Mouse (Mus musculus): ENCODE results near the gene Hnrnpab. TPM values are rescaled to one million over a fixed set of nuclear protein-coding genes. Genes with fewer than 3 reads are reported as not detected.
"Not testable (repeated sequence)": the region's sequence is repeated elsewhere in the genome, so short reads cannot be mapped to it uniquely, and the experiment has no call there.

The Hnrnpab gene
- total RNA-seq, 2 experiments from 2014 or later, result 147 to 154 TPM

DNA sequence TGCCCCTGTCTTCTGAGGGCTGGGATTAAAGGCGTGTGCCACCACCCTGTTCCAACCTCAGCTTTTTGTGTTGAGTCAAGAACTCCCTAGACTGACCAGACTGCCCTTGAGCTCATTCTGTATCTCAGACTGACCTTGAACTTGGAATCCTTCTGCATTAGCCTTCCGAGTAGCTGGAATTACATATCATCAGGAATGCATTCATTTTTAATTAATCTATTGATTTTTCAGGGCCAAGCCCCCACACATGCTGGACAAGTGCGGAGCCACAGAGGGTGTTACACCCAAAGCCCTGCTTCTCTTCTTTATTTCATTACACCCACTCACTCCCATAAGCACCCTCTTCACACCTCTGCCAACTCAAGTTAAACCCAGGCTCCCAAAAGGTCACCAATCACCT is 27.1 kb upstream of the Hnrnpab start:
- no peak for DNase-seq

DNA sequence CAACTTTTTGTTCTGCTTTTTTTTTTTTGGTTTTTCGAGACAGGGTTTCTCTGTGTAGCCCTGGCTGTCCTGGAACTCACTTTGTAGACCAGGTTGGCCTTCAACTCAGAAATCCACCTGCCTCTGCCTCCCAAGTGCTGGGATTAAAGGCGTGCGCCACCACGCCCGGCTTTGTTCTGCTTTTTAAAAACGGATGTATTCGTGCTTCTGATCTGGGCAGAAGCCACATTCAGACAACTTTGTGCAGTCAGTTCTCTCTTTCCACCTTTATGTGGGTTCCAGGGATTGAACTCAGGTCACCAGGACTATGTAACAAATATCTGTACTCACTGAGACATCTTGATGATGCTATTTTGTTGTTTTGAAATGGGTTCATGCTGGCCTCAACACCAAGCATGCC is 26.6 kb upstream of the Hnrnpab start:
- DNase-seq, result not testable (repeated sequence)

GRCm38 (mm10) chr11:51632130-51632753 is 25.6 kb upstream of the Hnrnpab start:
- DNase-seq, result no peak

DNA sequence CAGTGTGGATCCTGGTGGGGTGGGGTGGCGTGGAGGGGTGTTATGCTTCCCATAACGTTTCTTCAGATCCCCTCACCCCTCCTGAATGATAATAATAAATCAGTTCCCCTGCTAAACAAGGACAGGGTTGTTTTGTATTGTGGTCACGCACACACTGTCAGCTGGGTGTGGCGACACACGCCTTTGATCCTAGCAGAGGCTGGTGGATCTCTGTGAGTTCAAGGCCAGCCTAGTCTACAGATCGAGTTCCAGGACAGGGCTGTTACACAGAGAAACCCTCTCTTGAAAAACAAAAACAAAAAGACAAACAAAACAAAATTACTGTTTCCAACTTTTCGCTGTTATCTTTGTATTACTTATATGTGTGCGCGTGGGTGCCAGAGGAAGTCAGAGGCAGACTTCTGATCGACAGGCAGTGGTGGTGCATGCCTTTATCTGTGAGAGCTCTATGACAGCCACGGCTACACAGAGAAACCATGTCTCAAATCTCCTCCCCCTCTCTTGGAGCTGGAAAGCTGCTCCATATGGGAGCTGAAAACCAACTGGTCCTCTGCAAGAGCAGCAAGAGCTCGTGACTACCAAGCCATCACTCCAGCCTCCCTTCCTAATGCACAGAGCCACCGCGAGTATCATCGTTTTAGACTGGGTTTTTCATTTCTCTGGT is 23.1 kb upstream of the Hnrnpab start:
- peak; percentile 70 to 72 for DNase-seq

DNA sequence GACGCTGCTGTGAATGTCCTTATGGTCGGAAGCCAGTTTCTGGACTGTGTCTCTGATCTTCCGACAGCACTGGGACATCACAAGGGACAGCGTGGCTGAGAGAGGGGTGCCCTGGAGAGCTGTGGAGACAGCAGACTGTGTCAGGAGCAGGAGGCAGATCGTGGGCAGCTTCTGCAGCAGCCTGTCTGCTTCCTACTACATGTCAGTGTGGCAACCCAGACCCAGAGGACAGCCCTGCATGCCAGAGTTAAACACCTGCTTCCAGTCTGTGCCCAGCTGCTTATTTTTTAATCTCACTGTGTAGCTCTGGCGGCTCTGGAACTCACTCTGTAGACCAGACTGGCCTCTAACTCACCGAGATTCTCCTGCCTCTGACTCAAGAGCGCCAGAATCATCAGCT is 21.3 kb upstream of the Hnrnpab start:
- no peak for DNase-seq

DNA sequence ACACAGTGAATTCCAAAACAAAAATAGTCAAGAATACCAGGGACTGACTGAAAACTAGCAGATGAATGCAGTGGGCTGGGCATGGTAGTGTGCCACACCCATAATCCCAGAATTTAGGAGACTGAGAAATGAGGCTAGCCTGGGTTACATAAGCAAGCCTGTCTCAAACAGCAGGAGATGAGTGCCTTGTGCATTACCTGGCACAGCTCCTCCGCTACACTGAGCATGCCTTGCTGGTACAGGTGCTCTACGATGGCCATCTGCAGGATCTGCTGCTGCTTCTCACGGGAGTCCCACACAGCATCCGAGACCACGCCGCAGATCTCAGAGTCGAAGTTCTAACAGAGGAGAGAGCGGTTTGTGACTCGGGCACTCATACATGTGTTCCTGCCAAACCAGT is 20.8 kb upstream of the Hnrnpab start:
- DNase-seq, result no peak

- DNase-seq, result no peak
These were observed 18.7 kb upstream of the Hnrnpab start for GRCm38 (mm10) chr11:51625187-51625820.

- peak in 1 of 2 experiments; percentile 45 for DNase-seq
These were observed 16.4 kb upstream of the Hnrnpab start for GRCm38 (mm10) chr11:51622971-51623491.

DNA sequence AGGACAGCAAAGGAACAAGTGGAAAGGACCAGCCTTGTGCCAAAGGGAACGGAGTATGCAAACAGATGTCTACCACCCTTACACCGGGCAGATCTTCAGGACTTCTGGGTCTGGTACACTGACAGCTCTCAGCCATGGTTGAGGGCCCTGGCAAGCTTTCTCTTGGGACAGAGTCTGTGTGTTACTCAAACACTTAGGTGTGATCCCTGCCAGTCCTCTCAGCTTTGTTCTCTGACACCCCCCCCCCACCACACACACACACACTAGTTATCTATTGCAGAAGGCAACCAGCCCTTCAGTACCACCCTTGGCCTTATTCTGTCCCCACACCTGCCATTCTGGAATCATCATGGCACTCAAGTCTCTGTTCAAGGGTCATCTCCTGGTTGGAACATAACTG is 15.1 kb upstream of the Hnrnpab start:
- no peak for DNase-seq

DNA sequence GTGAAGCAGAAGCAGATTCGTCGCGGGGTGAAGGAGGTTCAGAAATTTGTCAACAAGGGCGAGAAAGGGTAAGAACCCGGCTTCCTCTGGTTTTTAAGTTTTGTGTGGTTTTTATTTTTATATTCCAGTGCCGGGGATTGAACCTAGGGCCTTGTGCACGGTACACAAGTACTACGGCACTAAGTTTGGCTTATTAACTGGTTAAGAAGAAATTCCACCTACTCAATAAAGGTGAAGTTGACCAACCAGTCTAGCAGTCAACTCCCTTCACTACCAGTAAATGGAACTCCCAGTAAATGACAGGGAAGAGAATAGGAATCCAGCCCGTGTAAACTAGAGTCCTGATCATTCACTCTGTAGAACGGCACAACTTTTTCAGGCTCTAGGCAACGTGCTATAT is 13.4 kb upstream of the Hnrnpab start:
- no peak for DNase-seq

DNA sequence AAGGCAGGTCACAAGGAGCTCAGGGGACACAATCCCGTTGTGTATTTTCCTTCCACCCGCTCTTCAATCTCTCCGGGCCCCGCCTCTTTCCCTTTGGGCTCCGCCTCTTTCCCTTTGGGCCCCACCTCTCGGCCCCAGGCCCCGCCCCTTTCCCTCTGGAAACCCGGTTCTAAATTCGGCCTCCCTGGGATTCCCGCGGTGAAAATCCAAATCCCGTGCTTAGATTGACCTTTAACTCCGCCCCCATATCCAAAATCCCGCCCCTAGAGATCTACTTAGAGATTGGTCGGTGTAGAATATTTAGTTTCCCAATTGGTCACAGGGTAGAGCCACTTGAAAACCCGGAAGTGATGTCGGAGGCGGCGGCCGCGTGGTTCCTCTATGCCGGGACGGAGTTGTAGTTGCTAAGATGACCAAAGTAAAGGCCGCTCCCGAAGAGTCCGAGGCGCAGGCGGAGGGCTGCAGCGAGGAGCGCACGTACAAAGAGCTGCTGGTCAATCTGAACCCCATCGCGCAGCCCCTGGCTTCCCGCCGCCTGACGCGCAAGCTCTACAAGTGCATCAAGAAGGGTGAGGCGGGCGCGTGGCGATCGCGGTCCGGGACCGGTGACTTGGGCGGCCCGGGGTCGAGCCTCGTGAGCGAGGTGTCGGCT is 12.9 kb upstream of the Hnrnpab start, which contains the start of gene Nhp2:
Nhp2 (plus strand) TSS at position 327 of the 652 bp plus-strand sequence.
- peak; percentile 86 to 88 for DNase-seq

GRCm38 (mm10) chr11:51618894-51619408 is 12.3 kb upstream of the Hnrnpab start:
- no peak for DNase-seq

- peak; percentile 51 to 62 for DNase-seq
These were observed 11.0 kb upstream of the Hnrnpab start for GRCm38 (mm10) chr11:51617693-51618092.

- not testable (repeated sequence) for DNase-seq
These were observed 9.5 kb upstream of the Hnrnpab start for GRCm38 (mm10) chr11:51616113-51616512.

GRCm38 (mm10) chr11:51615601-51616000 is 9.0 kb upstream of the Hnrnpab start:
- DNase-seq, result no peak

- DNase-seq, result no peak
These were observed 8.5 kb upstream of the Hnrnpab start for GRCm38 (mm10) chr11:51615129-51615528.

DNA sequence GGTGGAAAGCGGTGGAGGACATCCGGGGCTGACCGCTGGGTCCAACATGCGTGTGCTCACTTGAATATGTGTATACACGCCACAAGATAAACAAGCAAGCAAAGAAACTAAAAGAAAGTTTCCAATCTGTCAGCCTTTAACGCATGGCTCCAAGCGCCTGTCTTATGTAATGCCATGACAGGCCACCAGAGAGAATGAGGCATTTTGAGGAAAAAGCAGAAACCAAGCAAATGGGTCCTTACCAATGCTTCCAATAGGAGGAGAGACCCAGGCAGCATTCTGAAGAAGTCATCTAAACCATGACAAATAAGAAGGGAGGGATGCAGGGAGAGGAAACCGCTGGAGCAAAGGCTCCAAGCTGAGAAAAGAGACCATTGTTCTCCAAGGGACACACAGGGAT is 7.6 kb upstream of the Hnrnpab start:
- DNase-seq, result no peak

GRCm38 (mm10) chr11:51609940-51610339 is 3.3 kb upstream of the Hnrnpab start:
- DNase-seq, result not testable (repeated sequence)

DNA sequence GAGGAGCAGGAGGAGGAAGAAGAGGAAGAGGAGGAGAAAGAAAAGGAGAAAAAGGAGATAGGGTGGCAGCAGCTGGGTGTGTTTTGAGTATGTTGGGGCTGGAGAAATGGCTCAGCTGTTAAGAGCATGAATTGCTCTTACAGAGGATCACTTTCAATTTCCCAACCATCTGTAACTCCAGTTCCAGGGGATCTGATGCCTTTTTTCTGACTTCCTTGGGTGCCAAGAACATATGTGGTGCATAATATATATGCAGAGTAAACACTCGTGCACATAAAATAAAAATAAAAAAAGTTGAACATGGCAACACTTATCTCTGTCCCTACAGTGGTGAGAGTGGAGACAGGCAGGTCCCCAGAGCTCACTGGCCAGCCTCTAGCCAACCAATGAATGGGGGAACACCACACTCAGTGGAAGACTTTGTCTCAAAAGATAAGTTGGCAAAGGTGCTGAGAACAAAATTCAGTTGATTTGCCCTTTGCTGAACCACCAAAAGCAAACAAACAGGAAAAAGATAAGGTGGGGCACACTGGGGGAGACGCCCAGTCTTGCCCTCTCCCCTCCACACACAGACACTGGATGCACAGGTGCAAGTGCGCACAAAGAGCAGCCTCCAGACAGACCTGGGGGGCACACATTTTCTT is 2.7 kb upstream of the Hnrnpab start:
- no peak for DNase-seq

DNA sequence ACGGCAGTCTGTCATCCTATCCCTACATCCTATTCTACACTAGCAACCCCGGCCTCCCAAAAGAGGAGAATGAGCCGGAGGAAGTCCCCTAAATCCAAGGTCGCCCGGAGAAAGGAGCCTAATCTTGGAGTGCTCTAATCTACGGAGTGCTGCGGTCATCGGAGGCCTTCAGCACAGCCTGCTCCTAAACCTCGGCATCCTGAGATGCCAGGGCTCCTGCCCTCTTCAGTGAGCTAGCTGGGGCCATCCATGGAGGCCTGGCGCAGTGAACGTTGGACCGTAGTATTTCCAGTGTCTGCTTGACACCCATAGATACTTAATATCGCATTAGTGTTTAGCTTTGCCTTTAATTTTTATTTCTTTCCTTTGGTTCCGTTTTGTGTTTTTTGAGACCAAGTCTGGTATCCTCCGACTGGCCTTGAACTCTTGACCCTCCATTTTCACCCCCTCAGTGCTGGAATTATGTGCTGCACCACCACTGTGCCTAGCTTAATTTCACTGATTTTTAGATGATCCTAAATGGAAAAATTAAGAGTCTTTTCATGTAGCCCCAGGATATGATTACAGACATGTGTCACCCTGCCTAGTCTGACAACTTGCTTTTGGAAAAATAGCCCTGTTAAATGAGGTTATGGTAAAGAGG is 570 bp upstream of the Hnrnpab start:
- no peak for DNase-seq

DNA sequence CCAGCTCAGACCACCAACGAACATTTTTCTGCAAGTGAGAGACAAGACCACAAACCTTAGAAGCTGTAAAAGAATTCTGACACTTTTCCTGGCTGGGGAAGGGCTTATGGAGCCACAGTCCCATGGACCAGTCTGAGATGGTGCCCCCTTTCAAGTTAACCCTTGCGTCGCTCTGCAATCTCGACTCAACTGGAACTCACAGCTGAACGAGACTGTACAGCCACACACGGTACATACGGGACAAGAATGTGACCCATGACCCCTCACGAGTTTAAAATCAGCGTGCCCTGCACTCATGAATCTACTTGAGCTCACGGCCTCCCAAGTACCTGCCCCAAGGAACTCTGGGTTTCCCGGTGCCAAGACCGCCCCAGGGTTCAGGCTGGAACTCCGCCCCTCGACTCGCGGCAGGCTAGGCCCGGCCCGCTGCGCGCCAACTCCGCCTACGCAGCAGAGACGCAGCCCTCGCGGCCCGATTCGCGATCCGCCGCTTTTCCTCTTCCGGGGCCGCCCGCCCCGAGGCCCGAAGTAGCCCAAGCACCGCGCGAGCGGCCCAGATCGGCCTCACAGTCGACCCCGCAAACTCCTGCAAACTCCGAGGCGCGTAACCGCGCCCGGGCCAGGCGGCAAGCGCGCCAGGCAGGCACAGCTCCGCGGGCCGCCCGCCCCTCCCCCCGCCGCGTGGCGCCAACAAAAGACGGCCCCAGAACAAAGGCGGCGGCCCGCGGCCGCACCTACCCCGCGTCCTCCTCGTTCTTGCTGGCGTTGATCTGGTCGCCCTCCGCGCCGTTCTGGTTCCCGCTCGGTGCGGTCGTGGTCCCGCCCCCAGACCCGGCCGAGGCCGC is 823 bp downstream of the Hnrnpab start:
- DNase-seq, result peak; percentile 76 to 82

Measured in layer of hippocampus, postnatal 36 days (tissue).